Mouse (Mus musculus): ENCODE results near the gene Dnajb5. TPM values are rescaled to one million over a fixed set of nuclear protein-coding genes. Genes with fewer than 3 reads are reported as not detected.

The Dnajb5 gene
- polyA plus RNA-seq, 1 experiment from 2014 or later = 7.6 TPM

DNA sequence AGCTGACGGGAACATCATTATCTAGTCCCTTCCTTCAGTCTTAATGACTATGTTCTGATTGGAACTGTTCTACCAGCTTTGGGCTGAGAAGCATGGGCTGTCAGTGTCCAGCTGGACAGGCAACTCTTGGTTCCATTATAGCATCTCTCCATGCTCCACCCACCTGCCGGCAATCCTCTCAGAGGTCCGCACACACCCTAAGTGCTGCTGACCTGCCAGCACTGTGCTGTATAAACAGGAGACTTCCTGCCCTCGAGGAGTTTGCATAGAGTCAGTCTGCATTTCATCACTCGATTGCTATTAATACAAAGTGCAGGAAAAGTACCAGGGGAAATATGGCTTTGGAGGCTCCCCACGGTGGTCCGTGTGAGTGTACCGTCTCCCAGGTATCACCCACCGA is 28.9 kb upstream of the Dnajb5 start:
- H3K27ac ChIP-seq = no peak overlapping the region
- H3K9me3 ChIP-seq = no peaks in the 10 kb centered on the region
- H3K27me3 ChIP-seq (replicated peaks) = peaks cover 24% of the 10 kb centered on the region
- H3K4me2 ChIP-seq = no peak overlapping the region
- no peak for ATAC-seq (ENCODE audit: insufficient read depth, low FRiP score, low read depth)
- no peaks in the 10 kb centered on the region for H3K36me3 ChIP-seq
- no peak overlapping the region for H3K9ac ChIP-seq
- 50% methylated on average over 9 of the region's 9 CpGs for WGBS
- no peaks in the 10 kb centered on the region; the same call in 1 of the 2 replicates for H3K4me1 ChIP-seq
- H3K4me3 ChIP-seq (replicated peaks) = no peak overlapping the region

DNA sequence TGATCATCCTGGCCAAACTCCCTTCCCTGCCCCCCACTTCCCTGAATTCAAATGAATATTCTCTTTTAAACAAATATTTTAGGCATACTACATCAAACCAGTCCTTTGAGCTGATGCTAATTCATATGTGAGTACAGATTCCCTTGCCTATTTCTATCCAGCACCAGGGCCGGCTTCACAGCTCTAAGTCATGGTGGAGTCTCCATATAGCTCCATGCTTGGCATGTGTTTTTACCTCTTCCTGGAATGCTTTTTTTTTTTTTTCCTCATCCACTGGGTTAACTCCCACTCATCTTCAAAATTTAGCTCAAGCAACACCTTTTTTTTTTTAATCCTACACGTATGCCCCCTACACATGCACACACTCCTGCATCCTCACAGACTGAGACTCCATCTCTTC is 28.1 kb upstream of the Dnajb5 start:
- WGBS = 67% methylated on average over 2 of the region's 2 CpGs

DNA sequence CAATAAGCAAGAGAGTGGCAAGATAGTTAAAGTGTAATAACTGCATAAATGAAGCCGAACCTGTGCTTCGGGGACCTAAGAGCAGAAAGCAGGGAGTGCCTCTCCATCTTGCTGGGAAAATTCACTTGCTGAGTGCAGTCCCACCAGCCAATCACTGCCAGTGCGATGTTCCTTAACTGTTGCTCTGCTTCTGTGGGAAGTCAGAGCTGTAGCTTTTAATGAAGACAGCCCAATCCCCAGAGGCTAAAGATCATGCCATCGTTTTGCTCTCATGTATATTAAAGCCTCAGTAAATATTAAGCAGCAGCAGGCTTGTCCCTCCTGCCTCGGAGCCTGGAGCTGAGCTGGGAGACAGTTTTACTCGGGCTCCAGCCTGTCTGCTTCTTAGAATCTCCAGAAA is 27.6 kb upstream of the Dnajb5 start:
- Histone ChIP-seq H3K36me3 (no peaks in the 10 kb centered on the region), H3K4me3 (replicated peaks) (no peak overlapping the region), H3K9me3 (no peaks in the 10 kb centered on the region), H3K27me3 (replicated peaks) (peaks cover 17% of the 10 kb centered on the region), H3K4me2 (no peak overlapping the region), H3K27ac (no peak overlapping the region), H3K9ac (no peak overlapping the region), H3K4me1 (no peaks in the 10 kb centered on the region)
- WGBS = 57% methylated on average over 6 of the region's 6 CpGs
- no peak for ATAC-seq (ENCODE audit: insufficient read depth, low FRiP score, low read depth)

More for the DNA sequence above, 28.1 kb upstream of the Dnajb5 start:
- H3K9me3 ChIP-seq = no peaks in the 10 kb centered on the region
- no peaks in the 10 kb centered on the region; the same call in 1 of the 2 replicates for H3K4me1 ChIP-seq
- H3K27me3 ChIP-seq (replicated peaks) = peaks cover 21% of the 10 kb centered on the region
- no peak overlapping the region for H3K9ac ChIP-seq
- no peak overlapping the region for H3K4me3 ChIP-seq (replicated peaks)
- H3K36me3 ChIP-seq = no peaks in the 10 kb centered on the region
- no peak overlapping the region for H3K27ac ChIP-seq
- ATAC-seq (ENCODE audit: insufficient read depth, low FRiP score, low read depth) = no peak
- no peak overlapping the region for H3K4me2 ChIP-seq

DNA sequence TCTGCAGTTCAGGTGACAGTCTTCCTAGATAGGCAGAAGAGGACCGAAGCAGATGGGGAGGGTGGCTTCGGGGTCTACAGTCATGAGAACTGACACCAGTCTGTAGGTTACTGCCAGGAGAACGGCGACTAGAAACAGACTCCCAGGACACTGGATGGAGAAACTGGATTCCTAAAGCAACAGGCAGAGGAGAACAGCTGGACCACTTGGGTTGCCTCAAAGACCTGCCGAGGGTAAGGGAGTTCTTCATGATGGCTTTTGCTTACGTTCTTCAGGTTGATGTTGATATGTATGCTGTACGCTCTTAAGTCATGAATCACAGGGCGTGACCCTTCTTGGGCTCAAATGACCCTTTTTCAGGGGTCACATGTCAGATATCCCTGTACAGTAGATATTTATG is 27.2 kb upstream of the Dnajb5 start:
- no peaks in the 10 kb centered on the region for H3K4me1 ChIP-seq
- no peaks in the 10 kb centered on the region for H3K36me3 ChIP-seq
- H3K9me3 ChIP-seq = no peaks in the 10 kb centered on the region
- no peak overlapping the region for H3K9ac ChIP-seq
- no peak for ATAC-seq (ENCODE audit: insufficient read depth, low FRiP score, low read depth)
- no peak overlapping the region for H3K27ac ChIP-seq
- H3K4me2 ChIP-seq = no peak overlapping the region
- H3K27me3 ChIP-seq (replicated peaks) = peaks cover 13% of the 10 kb centered on the region
- H3K4me3 ChIP-seq (replicated peaks) = no peak overlapping the region
- 71% methylated on average over 8 of the region's 8 CpGs for WGBS

DNA sequence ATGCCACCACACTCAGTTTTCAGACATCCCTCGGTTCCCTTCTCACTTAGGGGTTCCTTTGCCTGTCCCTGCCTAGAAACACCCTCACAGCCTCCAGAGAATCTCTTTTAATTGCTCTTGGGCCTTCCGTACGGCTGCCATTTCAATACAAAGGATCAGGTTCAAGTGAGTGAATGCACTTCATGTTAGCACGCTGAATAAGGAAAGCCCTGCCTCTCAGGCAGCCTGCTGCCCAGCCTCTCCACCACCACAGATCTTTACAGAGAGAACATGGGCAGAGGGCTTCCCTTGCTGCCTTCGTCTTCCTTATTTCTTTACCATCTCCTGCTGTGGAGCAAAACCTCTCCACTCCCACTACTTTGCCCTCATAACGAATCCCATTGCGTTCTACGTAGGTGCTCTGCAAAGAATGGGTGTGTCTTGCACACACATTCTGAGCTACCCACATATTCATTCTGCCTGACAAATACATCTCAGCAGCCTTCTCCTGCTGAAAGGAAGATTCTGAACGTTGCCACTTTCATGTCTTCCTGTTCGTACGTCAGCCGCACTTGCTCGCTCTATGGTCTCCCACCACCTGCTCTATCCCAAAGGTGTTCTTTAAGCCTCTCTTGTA is 25.4 kb upstream of the Dnajb5 start:
- 75% methylated on average over 13 of the region's 13 CpGs for WGBS
- H3K9me3 ChIP-seq = no peaks in the 10 kb centered on the region
- no peak for ATAC-seq (ENCODE audit: insufficient read depth, low FRiP score, low read depth)

DNA sequence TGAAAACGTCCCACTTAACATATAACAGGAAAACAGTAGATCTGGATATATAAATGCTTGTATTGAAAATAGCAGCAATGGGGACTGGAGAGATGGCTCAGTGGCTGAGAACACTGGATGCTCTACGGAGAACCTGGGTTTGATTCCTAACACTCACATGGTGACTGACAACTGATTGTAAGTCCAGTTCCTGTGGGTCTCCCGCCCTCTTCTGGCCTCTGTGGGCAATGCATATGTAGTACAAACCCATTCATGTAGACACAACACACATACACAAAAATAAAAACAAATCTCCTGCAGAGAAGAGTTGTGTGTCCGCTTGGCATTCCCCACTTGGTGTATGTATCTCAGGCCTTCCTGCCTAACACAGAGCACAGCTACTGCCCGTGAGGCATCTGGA is 21.4 kb upstream of the Dnajb5 start:
- no peaks in the 10 kb centered on the region for H3K27me3 ChIP-seq (replicated peaks)
- no peaks in the 10 kb centered on the region for H3K4me1 ChIP-seq
- H3K27ac ChIP-seq = no peak overlapping the region
- 75% methylated on average over 5 of the region's 5 CpGs for WGBS
- H3K36me3 ChIP-seq = no peaks in the 10 kb centered on the region
- H3K9ac ChIP-seq = no peak overlapping the region
- no peak overlapping the region for H3K4me3 ChIP-seq (replicated peaks)
- ATAC-seq (ENCODE audit: insufficient read depth, low FRiP score, low read depth) = no peak
- H3K4me2 ChIP-seq = no peak overlapping the region
- H3K9me3 ChIP-seq = no peaks in the 10 kb centered on the region

More for the DNA sequence above, 25.4 kb upstream of the Dnajb5 start:
- Histone ChIP-seq H3K36me3 (no peaks in the 10 kb centered on the region), H3K27me3 (replicated peaks) (no peaks in the 10 kb centered on the region), H3K9ac (no peak overlapping the region), H3K4me2 (no peak overlapping the region), H3K4me3 (replicated peaks) (no peak overlapping the region), H3K27ac (no peak overlapping the region), H3K4me1 (no peaks in the 10 kb centered on the region)

DNA sequence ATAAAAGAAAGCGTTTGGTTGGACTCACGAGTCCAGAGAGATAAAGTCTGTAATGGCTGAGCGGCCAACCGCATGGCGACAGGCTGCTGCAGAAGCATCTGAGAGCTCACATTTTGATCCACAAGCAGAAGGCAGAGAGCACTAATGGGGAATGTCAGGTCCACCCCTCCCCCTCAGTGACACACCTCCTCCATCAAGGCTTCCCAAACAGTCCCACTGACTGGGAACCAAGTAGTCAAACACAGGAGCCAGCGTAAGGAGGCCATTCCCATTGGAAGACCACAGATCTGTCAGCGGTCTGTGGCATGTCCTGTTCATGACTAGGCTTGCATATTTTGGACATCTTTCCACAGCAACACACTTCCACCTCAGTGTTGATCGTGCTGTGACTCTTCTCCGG is 20.7 kb upstream of the Dnajb5 start:
- H3K36me3 ChIP-seq = no peaks in the 10 kb centered on the region
- no peaks in the 10 kb centered on the region for H3K27me3 ChIP-seq (replicated peaks)
- no peak overlapping the region for H3K4me3 ChIP-seq (replicated peaks)
- H3K4me2 ChIP-seq = no peak overlapping the region
- ATAC-seq (ENCODE audit: insufficient read depth, low FRiP score, low read depth) = no peak
- WGBS = 95% methylated on average over 9 of the region's 9 CpGs
- no peak overlapping the region for H3K27ac ChIP-seq
- H3K9me3 ChIP-seq = no peaks in the 10 kb centered on the region
- no peak overlapping the region for H3K9ac ChIP-seq
- H3K4me1 ChIP-seq = peaks cover 6% of the 10 kb centered on the region

DNA sequence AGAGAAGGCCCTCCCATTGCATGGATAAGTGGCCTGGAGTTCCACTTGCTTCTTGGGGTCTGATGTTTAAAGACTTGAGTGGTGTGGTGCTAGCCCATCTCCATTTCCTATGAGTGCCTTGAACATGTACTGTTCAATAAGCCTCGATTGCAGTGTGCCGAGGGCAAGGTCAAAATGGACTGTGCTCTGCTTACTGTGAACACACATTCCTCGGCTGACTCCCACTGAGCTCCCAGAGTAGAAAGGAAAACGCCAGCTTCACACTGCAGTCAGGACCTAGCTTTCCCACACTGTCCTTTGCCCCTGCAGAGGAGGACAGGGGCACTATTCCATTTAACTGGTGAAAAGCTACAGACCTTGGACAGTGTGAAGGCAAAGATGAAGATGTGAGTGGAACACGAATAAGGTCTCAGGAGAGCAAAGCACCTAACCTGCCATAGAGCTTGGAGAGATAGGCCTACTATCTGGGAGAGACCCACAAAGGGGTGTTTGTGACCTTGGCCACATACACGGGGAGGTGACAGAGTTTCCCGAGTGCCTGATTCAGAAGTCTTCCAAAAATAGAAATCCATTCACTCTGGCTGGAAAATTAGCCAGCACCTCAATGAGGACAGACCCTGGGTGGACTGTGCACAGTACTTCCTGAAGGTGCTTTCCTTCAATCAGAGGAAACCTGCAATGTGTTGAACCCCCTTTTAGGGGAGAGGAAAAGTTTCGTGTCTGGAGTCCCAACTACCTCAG is 17.2 kb upstream of the Dnajb5 start:
- Histone ChIP-seq H3K27ac (no peak overlapping the region), H3K4me1 (peaks cover 8% of the 10 kb centered on the region), H3K4me3 (replicated peaks) (no peak overlapping the region), H3K4me2 (no peak overlapping the region), H3K9me3 (no peaks in the 10 kb centered on the region), H3K27me3 (replicated peaks) (0 out of 2 replicates have a peak, but pooled peaks cover 3% of the 10 kb centered on the region), H3K36me3 (no peaks in the 10 kb centered on the region), H3K9ac (no peak overlapping the region)
- WGBS = 67% methylated on average over 8 of the region's 8 CpGs
- no peak for ATAC-seq (ENCODE audit: insufficient read depth, low FRiP score, low read depth)

DNA sequence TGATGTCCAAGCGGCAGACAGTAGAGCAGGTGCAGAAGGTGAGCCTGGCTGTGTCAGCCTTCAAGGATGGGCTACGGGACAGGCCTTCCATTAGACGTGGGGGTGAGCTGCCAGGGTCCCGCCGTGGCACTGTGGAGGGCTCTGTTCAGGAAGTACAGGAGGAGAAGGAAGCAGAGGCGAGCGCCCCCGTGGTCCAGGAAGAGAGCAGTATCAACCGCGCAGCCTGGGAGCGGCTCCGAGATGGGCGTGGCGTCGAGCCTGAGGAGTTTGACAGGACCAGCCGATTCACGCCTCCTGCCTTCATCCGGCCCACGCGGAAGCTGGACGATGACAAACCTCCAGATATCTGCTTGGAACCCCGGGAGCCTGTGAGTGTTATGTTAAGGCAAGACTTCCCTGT is 16.0 kb upstream of the Dnajb5 start:
- Histone ChIP-seq H3K27ac (no peak overlapping the region), H3K9ac (no peak overlapping the region), H3K9me3 (no peaks in the 10 kb centered on the region), H3K36me3 (no peaks in the 10 kb centered on the region), H3K4me2 (peak overlapping the region; percentile 49), H3K4me3 (replicated peaks) (peak overlapping the region; percentile 15), H3K4me1 (peaks cover 8% of the 10 kb centered on the region), H3K27me3 (replicated peaks) (0 out of 2 replicates have a peak, but pooled peaks cover 7% of the 10 kb centered on the region)
- WGBS = 7% methylated on average over 22 of the region's 22 CpGs
- peak; percentile 71 for ATAC-seq (ENCODE audit: insufficient read depth, low FRiP score, low read depth)

DNA sequence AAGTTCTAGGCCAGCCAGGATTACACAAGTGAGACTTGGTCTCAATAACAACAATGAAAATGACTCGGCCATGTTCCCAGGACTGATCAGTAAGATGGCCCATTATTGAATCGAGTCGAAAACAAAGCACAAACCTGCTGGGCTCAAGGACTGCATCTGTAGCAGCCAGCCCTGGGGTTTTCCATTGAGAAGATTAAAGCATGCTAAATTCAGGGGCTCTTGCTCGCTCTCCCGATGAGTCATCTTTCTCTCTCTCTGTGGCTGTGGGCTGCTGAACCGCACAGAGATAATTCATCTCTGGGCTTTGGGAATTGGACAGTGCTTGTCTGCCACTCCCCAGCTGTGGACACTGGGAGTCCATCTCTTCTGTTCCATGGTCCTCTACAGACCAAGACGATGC is 8.2 kb upstream of the Dnajb5 start:
- H3K4me3 ChIP-seq (replicated peaks) = no peak overlapping the region
- no peak overlapping the region for H3K9ac ChIP-seq
- no peak overlapping the region for H3K4me2 ChIP-seq
- WGBS = 81% methylated on average over 7 of the region's 7 CpGs
- 0 out of 2 replicates have a peak, but pooled peaks cover 5% of the 10 kb centered on the region for H3K27me3 ChIP-seq (replicated peaks)
- no peaks in the 10 kb centered on the region for H3K9me3 ChIP-seq
- no peak for ATAC-seq (ENCODE audit: insufficient read depth, low FRiP score, low read depth)
- no peaks in the 10 kb centered on the region for H3K4me1 ChIP-seq
- H3K36me3 ChIP-seq = no peaks in the 10 kb centered on the region
- H3K27ac ChIP-seq = no peak overlapping the region

DNA sequence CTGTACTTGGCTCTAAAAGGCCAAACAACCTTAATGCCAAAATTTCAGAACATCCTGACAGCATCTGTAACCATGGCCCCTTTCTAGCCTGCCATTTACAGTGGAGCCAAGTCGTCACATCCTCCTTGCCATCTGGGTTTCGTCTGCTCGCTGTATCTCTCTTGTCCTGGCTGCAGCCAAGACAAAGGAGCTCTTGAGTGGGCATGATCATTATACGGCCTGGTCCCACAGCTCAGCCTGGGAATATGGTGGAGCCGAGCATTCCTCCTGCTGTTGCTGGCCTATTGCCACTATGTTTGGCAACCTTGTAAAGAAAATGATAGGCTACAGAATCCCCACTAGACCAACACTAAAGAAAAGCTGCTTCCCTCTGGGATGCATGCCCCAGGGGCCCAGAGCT is 6.3 kb upstream of the Dnajb5 start:
- no peaks in the 10 kb centered on the region for H3K4me1 ChIP-seq
- no peak overlapping the region for H3K4me3 ChIP-seq (replicated peaks)
- no peak for ATAC-seq (ENCODE audit: insufficient read depth, low FRiP score, low read depth)
- H3K9ac ChIP-seq = no peak overlapping the region
- no peak overlapping the region for H3K4me2 ChIP-seq
- 70% methylated on average over 5 of the region's 5 CpGs for WGBS
- no peaks in the 10 kb centered on the region for H3K36me3 ChIP-seq
- H3K9me3 ChIP-seq = no peaks in the 10 kb centered on the region
- no peak overlapping the region for H3K27ac ChIP-seq
- peaks cover 4% of the 10 kb centered on the region; the same call in 1 of the 2 replicates for H3K27me3 ChIP-seq (replicated peaks)

DNA sequence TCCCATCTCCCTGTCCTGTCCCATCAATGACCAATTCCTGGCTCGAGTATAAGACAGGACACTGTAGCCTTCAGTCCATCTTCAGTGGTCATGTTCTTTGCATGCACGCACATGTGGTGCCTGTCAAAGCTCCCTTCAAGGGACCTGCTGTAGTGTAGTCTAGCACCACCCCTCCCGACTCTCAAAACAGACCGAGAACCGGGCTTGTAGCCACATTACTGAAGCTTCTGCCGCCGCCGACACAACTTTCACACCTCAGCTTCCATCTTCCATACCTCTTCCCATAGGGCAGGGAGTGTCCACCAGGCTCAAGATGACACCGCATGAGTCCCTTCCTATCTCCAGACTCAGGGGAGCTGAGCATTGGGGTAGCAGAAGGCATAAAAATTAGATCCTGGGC is 5.4 kb upstream of the Dnajb5 start:
- no peak overlapping the region for H3K4me2 ChIP-seq
- H3K9ac ChIP-seq = no peak overlapping the region
- no peak for ATAC-seq (ENCODE audit: insufficient read depth, low FRiP score, low read depth)
- H3K36me3 ChIP-seq = no peaks in the 10 kb centered on the region
- H3K4me3 ChIP-seq (replicated peaks) = no peak overlapping the region
- WGBS = 83% methylated on average over 9 of the region's 9 CpGs
- no peaks in the 10 kb centered on the region for H3K4me1 ChIP-seq
- H3K9me3 ChIP-seq = no peaks in the 10 kb centered on the region
- H3K27me3 ChIP-seq (replicated peaks) = peaks cover 6% of the 10 kb centered on the region; the same call in 1 of the 2 replicates
- H3K27ac ChIP-seq = no peak overlapping the region

Data from stomach, embryonic 15.5 days (tissue).